Mouse (Mus musculus): ENCODE measurements around the gene Stkld1. TPM values are rescaled to one million over a fixed set of nuclear protein-coding genes. Genes with fewer than 3 reads are reported as not detected.

The Stkld1 gene
- polyA plus RNA-seq, 1 experiment from 2014 or later: 0.13 TPM

DNA sequence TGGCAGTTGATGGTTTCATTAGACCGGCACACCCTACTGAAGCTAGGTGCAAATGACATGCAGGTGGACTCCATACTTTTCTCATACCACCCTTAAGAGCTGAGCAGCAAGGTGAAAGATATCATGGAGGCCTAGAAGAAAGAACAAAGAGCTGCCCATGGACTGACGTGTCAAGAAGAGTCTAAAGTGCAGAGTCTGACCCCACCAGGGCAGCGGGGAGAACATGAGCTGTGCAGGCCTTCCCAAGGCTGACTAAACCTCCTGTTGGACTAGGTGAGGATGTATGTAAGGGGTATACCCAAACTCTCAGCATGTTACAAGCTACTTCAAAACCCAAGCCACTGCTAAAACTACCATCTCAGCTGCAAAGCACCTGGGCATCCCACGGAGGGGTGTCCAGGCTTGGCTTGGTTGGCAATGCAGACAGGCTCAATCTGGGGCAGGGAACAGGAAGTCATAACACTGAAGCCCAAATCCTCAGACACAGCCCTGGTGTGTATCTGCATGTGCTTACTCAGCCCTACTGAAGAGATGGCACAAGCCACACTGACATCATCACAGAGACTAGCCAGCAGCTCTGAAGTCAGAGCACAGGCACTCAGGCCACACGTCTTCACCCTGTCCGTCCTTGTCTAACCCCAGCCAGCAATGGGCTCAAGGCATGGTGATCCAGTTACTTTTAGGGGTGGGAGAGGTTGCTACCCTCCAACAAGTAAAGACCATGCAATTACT, 5.9 kb upstream of the Stkld1 start:
- Histone ChIP-seq H3K36me3 (ENCODE audit: insufficient read depth, low read length) (peaks cover 33% of the 10 kb centered on the region), H3K27me3 (replicated peaks; ENCODE audit: insufficient read depth, low read length) (no peaks in the 10 kb centered on the region), H3K4me3 (ENCODE audit: low read depth, low read length) (no peak overlapping the region), H3K9ac (replicated peaks; ENCODE audit: low read depth) (no peak overlapping the region), H3K4me1 (ENCODE audit: insufficient read depth, low read depth, low read length) (peaks cover 15% of the 10 kb centered on the region; the same call in 1 of the 2 replicates), H3K27ac (ENCODE audit: low read length) (no peak overlapping the region), H3K9me3 (ENCODE audit: low read length) (no peaks in the 10 kb centered on the region), H3K4me2 (replicated peaks; ENCODE audit: low read depth, low read length) (no peak overlapping the region)
- no peak for TF ChIP-seq CTCF (IDR thresholded peaks at IDR 0.05)
- no peak for TF ChIP-seq EP300 (IDR thresholded peaks at IDR 0.05)
- ATAC-seq: no peak
- DNase-seq (ENCODE audit: low spot score): no peak
- 87% methylated on average over 6 of the region's 6 CpGs for WGBS

DNA sequence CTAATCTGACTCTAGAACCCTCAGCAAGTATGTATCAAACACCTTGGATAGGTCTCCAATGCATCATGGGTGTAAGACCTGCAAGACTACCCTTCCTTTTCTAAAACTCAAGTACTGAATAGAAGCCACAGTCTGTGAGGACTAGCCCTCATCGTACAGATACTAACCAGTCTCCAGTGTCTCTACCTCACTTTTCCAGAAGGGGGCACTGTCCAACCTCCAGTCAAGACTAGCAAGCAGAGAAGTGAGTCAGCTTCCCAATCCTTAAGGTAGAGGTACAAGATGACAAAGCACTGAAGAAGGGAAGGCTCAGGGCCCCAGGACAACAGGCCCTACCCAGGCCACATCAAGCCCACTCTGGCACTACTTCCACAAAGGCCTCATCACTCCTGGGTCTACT, 3.5 kb upstream of the Stkld1 start:
- H3K4me1 ChIP-seq (ENCODE audit: insufficient read depth, low read depth, low read length): peaks cover 15% of the 10 kb centered on the region; the same call in 1 of the 2 replicates
- TF ChIP-seq EP300 (IDR thresholded peaks at IDR 0.05) (no peak), CTCF (IDR thresholded peaks at IDR 0.05) (peak; percentile 87)
- H3K36me3 ChIP-seq (ENCODE audit: insufficient read depth, low read length): peaks cover 16% of the 10 kb centered on the region; the same call in 1 of the 2 replicates
- ATAC-seq (no peak), DNase-seq (ENCODE audit: low spot score) (peak; percentile 87)
- H3K4me3 ChIP-seq (ENCODE audit: low read depth, low read length): no peak overlapping the region
- H3K9me3 ChIP-seq (ENCODE audit: low read length): no peaks in the 10 kb centered on the region
- H3K27ac ChIP-seq (ENCODE audit: low read length): no peak overlapping the region
- H3K27me3 ChIP-seq (replicated peaks; ENCODE audit: insufficient read depth, low read length): no peaks in the 10 kb centered on the region
- no peak overlapping the region for H3K4me2 ChIP-seq (replicated peaks; ENCODE audit: low read depth, low read length)
- WGBS: 33% methylated on average over 1 of the region's 1 CpGs
- H3K9ac ChIP-seq (replicated peaks; ENCODE audit: low read depth): no peak overlapping the region

DNA sequence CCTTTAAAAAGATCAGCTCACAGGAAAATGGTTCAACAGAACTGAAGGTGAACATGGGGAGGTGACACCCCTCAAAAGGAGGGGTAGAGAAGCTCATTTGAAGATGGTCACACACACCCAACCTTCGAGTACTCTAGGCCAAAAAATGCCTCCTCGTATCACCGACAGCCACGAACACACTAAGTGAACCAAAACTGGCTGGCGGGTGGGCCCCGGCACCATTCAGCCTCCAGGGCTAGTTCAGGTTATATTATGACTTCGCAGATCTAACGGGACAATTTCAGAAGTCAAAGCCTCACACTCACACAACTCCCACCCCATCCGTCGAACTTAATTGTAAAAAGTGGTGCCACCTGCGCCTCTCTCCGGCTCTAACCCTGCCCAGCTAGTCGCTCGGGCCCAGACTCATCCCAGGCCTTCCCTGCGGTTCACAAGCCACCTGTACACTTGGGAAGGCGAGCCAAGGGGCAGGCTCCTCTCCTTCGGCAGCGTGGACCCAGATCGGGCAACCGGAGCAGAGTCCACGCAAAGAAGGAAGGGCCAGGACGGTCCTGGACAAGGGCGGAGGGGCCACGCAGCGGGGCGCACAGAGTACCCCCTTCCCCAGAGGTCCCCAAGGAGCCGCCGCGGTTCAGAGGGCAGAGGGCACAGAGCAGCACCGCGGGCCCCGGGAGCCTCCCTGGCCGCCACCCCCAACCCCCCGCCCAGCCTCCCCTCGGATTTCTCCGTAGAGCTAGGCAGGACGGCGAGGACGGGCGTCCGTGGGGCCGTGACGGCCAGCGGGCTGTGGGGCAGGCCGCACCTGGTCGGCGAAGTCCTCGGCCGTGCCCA, 1.2 kb upstream of the Stkld1 start:
- peaks cover 15% of the 10 kb centered on the region; the same call in 1 of the 2 replicates for H3K4me1 ChIP-seq (ENCODE audit: insufficient read depth, low read depth, low read length)
- WGBS: 5% methylated on average over 33 of the region's 49 CpGs
- no peaks in the 10 kb centered on the region for H3K36me3 ChIP-seq (ENCODE audit: insufficient read depth, low read length)
- TF ChIP-seq EP300 (IDR thresholded peaks at IDR 0.05) (no peak), CTCF (IDR thresholded peaks at IDR 0.05) (no peak)
- peak overlapping the region; percentile 96 for H3K27ac ChIP-seq (ENCODE audit: low read length)
- H3K9ac ChIP-seq (replicated peaks; ENCODE audit: low read depth): peak overlapping the region; percentile 99
- DNase-seq (ENCODE audit: low spot score): peak; percentile 33
- H3K4me3 ChIP-seq (ENCODE audit: low read depth, low read length): peak overlapping the region; percentile 87
- H3K27me3 ChIP-seq (replicated peaks; ENCODE audit: insufficient read depth, low read length): no peaks in the 10 kb centered on the region
- no peak; the same call in 1 of the 2 replicates for ATAC-seq
- no peaks in the 10 kb centered on the region for H3K9me3 ChIP-seq (ENCODE audit: low read length)
- peak overlapping the region; percentile 83 for H3K4me2 ChIP-seq (replicated peaks; ENCODE audit: low read depth, low read length)

DNA sequence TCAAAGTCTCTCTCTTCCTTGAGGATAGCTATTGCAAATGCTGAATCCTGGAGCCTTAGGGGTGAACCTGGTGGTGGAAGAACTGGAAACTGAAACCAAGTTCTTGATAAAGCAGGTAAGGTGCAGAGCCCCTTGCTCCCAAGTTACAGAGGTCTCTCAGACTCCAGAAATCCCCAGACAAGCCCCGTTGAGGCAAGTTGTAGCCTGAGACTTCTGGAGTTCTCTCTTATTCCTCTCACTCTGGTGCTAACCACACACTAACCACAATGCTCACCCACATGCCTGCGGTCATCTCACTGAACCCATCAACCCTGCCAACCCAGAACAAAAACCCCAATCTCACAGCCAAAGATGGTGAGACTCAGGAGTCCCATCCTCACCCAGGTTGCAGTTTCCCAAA, 1.4 kb downstream of the Stkld1 start:
- no peak for DNase-seq (ENCODE audit: low spot score)
- no peaks in the 10 kb centered on the region for H3K27me3 ChIP-seq (replicated peaks; ENCODE audit: insufficient read depth, low read length)

DNA sequence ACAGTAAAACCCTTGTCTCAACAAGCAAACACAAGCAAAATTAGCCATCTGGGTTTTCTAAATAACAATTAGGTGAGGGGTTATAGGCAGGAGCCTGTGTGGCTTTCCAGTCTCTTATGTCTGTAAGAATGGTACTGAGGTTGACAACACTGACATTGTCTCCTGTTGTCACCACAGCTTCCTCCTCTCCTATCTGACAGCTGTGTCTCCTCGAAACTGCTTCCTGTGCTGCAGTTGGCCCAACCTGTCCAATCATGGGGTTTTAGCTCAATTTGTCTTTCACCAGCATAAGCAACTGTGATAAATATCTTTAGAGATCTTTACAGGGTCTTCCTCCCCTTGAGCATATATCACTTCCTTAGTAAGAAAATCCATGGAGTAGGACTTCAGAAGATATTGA, 2.6 kb downstream of the Stkld1 start:
- no peak overlapping the region for H3K9ac ChIP-seq (replicated peaks; ENCODE audit: low read depth)
- ATAC-seq: no peak
- no peaks in the 10 kb centered on the region for H3K36me3 ChIP-seq (ENCODE audit: insufficient read depth, low read length)
- peaks cover 10% of the 10 kb centered on the region; the same call in 1 of the 2 replicates for H3K4me1 ChIP-seq (ENCODE audit: insufficient read depth, low read depth, low read length)
- no peaks in the 10 kb centered on the region for H3K27me3 ChIP-seq (replicated peaks; ENCODE audit: insufficient read depth, low read length)
- no peak overlapping the region for H3K27ac ChIP-seq (ENCODE audit: low read length)
- no peaks in the 10 kb centered on the region for H3K9me3 ChIP-seq (ENCODE audit: low read length)
- H3K4me3 ChIP-seq (ENCODE audit: low read depth, low read length): no peak overlapping the region
- DNase-seq (ENCODE audit: low spot score): no peak
- WGBS: 40% methylated on average over 1 of the region's 1 CpGs
- H3K4me2 ChIP-seq (replicated peaks; ENCODE audit: low read depth, low read length): no peak overlapping the region
- no peak for TF ChIP-seq CTCF (IDR thresholded peaks at IDR 0.05)
- no peak for TF ChIP-seq EP300 (IDR thresholded peaks at IDR 0.05)

More for the DNA sequence above, 1.4 kb downstream of the Stkld1 start:
- H3K4me2 ChIP-seq (replicated peaks; ENCODE audit: low read depth, low read length): no peak overlapping the region
- H3K4me1 ChIP-seq (ENCODE audit: insufficient read depth, low read depth, low read length): peaks cover 15% of the 10 kb centered on the region; the same call in 1 of the 2 replicates
- TF ChIP-seq EP300 (IDR thresholded peaks at IDR 0.05) (no peak), CTCF (IDR thresholded peaks at IDR 0.05) (no peak)
- ATAC-seq: no peak
- no peak overlapping the region for H3K9ac ChIP-seq (replicated peaks; ENCODE audit: low read depth)
- no peak overlapping the region for H3K4me3 ChIP-seq (ENCODE audit: low read depth, low read length)
- 88% methylated on average over 2 of the region's 2 CpGs for WGBS
- H3K27ac ChIP-seq (ENCODE audit: low read length): no peak overlapping the region
- H3K9me3 ChIP-seq (ENCODE audit: low read length): no peaks in the 10 kb centered on the region
- no peaks in the 10 kb centered on the region for H3K36me3 ChIP-seq (ENCODE audit: insufficient read depth, low read length)

DNA sequence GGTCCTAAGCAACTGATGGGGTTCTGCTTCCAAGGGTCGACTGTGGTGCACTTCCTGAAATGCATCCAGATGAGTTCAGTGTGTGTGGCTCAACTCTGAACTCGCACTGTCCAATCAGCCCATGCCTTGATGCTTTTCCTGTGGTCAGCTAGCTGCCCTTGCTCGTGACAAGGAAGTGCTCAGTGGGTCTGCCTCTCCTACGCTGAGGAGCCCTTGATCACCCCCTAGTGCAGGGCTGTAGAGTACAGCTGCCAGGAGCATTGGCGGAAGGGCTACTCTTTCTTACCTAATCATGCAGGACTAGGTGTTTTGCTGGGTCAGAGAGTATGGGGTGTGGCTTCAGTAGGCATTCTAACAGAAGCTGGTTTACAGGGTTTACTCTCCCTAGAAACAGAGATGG, 7.7 kb downstream of the Stkld1 start:
- peak; percentile 92 for ATAC-seq
- WGBS: 30% methylated on average over 5 of the region's 5 CpGs
- Histone ChIP-seq H3K4me1 (ENCODE audit: insufficient read depth, low read depth, low read length) (no peaks in the 10 kb centered on the region), H3K9me3 (ENCODE audit: low read length) (no peaks in the 10 kb centered on the region), H3K36me3 (ENCODE audit: insufficient read depth, low read length) (no peaks in the 10 kb centered on the region), H3K27me3 (replicated peaks; ENCODE audit: insufficient read depth, low read length) (no peaks in the 10 kb centered on the region), H3K27ac (ENCODE audit: low read length) (no peak overlapping the region), H3K4me3 (ENCODE audit: low read depth, low read length) (no peak overlapping the region), H3K4me2 (replicated peaks; ENCODE audit: low read depth, low read length) (no peak overlapping the region), H3K9ac (replicated peaks; ENCODE audit: low read depth) (no peak overlapping the region)
- DNase-seq (ENCODE audit: low spot score): peak; percentile 85
- TF ChIP-seq EP300 (IDR thresholded peaks at IDR 0.05): no peak
- peak; percentile 62 for TF ChIP-seq CTCF (IDR thresholded peaks at IDR 0.05)

Measured in lung, postnatal 0 days (tissue).